Mouse (Mus musculus): ENCODE results near the gene Ssty1.
"Not testable (repeated sequence)": the region's sequence is repeated elsewhere in the genome, so short reads cannot be mapped to it uniquely, and the experiment has no call there.

The Ssty1 gene

GRCm38 (mm10) chrY:18088816-18089215, at the start of gene Ssty1:
Gene Ssty1, plus strand, starts transcription at chrY:18089116.
- not testable (repeated sequence) for DNase-seq

DNA sequence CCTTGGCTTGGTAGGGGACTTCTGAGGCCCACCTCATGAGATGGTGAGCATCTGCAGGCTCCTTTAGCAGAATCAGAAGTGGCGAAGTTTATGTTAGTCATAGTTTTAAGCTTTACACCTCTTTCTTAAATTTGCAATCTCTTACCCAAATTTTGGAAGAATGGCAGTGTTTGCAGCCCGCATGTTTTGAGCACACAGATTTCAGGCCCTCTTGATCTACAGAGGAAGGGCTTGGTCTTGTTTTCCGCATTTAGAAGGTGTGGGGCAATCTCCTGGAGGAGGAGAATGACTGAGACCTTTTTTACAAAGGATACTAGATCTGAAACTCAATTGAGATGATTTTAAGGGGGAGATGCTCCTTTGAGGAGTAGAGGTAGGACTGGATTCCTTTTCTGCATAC, 27.2 kb upstream of the Ssty1 start, which contains the start of gene Gm21764:
Gene Gm21764, minus strand, starts transcription at position 101 of the 400 bp plus-strand sequence.
- DNase-seq = not testable (repeated sequence)
